Mouse (Mus musculus) cortical plate, adult 2 months (tissue): ENCODE data around the gene Rassf4.

Experiments
- CTCF ChIP-seq: fragments of 200-500 bp; IDR thresholded peaks from 2 replicates; pipeline ENCODE4 v1.5.1; 2011; ENCODE audit warnings: mild to moderate bottlenecking, control low read depth, low read length; ENCODE audit not compliant: insufficient read depth; ENCODE audit errors: extremely low read depth
- POLR2A ChIP-seq: fragments of 200-500 bp; IDR thresholded peaks from 2 replicates; pipeline ENCODE4 v1.6.1; 2011; ENCODE audit warnings: mild to moderate bottlenecking, low read length, control low read depth; ENCODE audit not compliant: insufficient read depth; ENCODE audit errors: extremely low read depth

DNA sequence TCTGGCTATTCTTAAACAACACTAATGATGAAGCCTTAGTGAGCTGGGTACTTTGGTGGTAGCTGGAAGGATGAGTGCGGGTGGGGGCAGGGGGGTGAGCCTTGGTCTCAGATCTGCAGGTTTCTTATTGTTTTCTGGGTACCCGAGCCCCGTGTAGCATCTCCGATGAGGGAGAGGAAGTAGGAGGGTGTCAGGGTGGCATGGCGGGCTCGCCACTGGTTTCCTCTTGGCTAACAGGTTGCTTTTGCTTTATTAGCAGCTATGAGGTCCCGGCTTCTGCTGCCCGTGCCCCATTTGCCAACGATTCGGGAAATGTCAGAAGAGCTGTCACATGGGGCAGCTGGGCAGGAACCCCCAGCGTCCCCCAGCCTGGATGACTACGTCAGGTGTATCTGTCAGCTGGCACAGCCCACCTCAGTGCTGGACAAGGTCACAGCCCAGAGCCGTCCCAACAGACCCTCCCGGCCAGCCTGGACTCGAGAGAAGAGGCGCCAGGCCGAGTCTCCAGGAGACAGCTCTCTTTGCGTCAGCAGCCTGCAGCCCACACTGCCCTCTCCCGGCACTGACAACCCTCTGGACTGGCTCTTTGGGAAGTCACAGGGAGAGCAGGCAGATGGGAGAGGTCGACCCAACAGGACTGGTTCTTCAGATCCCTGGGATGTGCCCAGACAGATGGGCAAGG, 22.2 kb downstream of the Rassf4 start:
- TF ChIP-seq CTCF (peak; percentile 12; the same call in 1 of the 2 replicates), POLR2A (no peak)
